Mouse (Mus musculus) hindbrain, embryonic 11.5 days (tissue): ENCODE measurements around the gene Rin2. TPM values are rescaled to one million over a fixed set of nuclear protein-coding genes. Genes with fewer than 3 reads are reported as not detected.
"Not testable (repeated sequence)": the region's sequence is repeated elsewhere in the genome, so short reads cannot be mapped to it uniquely, and the experiment has no call there.

Experiments used
- ATAC-seq: fragments of 200-750 bp; cut with Nextera tagmentation; 2 replicates; pipeline ENCODE4 v1.8.0; 2017; ENCODE audit warnings: mild to moderate bottlenecking, moderate TSS enrichment, moderate library complexity; ENCODE audit not compliant: low FRiP score
- DNase-seq: peaks from one replicate; pipeline ENCODE4 v3.0.0-alpha.2; 2015; ENCODE audit warnings: low spot score
- H3K27ac ChIP-seq: fragments of 300-500 bp; sonication (generic); 2 replicates; pipeline ENCODE4 v1.5.1; 2014; ENCODE audit warnings: mild to moderate bottlenecking, low read depth, low read length
- H3K27me3 ChIP-seq: fragments of 300-500 bp; sonication (generic); 2 replicates; pipeline ENCODE4 v1.6.1; 2014; ENCODE audit warnings: mild to moderate bottlenecking, low read length, moderate library complexity, mixed read lengths; ENCODE audit not compliant: control insufficient read depth, insufficient read depth
- H3K36me3 ChIP-seq: fragments of 300-500 bp; sonication (generic); 2 replicates; pipeline ENCODE4 v1.6.1; 2014; ENCODE audit warnings: mild to moderate bottlenecking, low read length, moderate library complexity, mixed read lengths; ENCODE audit not compliant: control insufficient read depth, insufficient read depth
- H3K4me1 ChIP-seq: fragments of 300-500 bp; sonication (generic); replicated peaks from 2 replicates; pipeline ENCODE4 v1.6.1; 2014; ENCODE audit warnings: low read length, mixed read lengths; ENCODE audit not compliant: control insufficient read depth, insufficient read depth
- H3K4me2 ChIP-seq: fragments of 300-500 bp; sonication (generic); replicated peaks from 2 replicates; pipeline ENCODE4 v1.6.1; 2014; ENCODE audit warnings: mild to moderate bottlenecking, low read depth, low read length
- H3K4me3 ChIP-seq: fragments of 300-500 bp; sonication (generic); 2 replicates; pipeline ENCODE4 v1.5.1; 2014; ENCODE audit warnings: low read depth, low read length
- H3K9ac ChIP-seq: fragments of 300-500 bp; sonication (generic); 2 replicates; pipeline ENCODE4 v1.6.1; 2014; ENCODE audit warnings: low read depth, low read length
- H3K9me3 ChIP-seq: fragments of 300-500 bp; sonication (generic); 2 replicates; pipeline ENCODE4 v1.6.1; 2016; ENCODE audit warnings: low read length; ENCODE audit not compliant: control insufficient read depth
- WGBS: fragments of 180-500 bp; shearing (Covaris S2); extraction: QIAGEN DNeasy Blood & Tissue Kit; methylation state at CpG from one replicate; pipeline ENCODE4 v1.1.7; 2014; 5-methylcytosine and 5-hydroxymethylcytosine counted together
- polyA plus RNA-seq: library from polyadenylated mRNA; unstranded; fragments of >200 nt; fragmentation: Nextera tagmentation; extraction: Ambion mirVana; gene quantifications from 2 replicates; pipeline ENCODE4 v1.2.1, GENCODE M21; 2014

Rin2 gene
- polyA plus RNA-seq, 1 experiment from 2014 or later = 19.1 TPM

- Histone ChIP-seq H3K4me1 (no peaks in the 10 kb centered on the region), H3K9me3 (no peaks in the 10 kb centered on the region), H3K27me3 (no peaks in the 10 kb centered on the region), H3K36me3 (no peaks in the 10 kb centered on the region), H3K9ac (no peak overlapping the region), H3K27ac (no peak overlapping the region), H3K4me2 (no peak overlapping the region), H3K4me3 (no peak overlapping the region)
- DNase-seq (peak; percentile 42), ATAC-seq (no peak)
- 61% methylated on average over 14 of the region's 14 CpGs for WGBS
These were observed 213.1 kb downstream of the Rin2 start for GRCm38 (mm10) chr2:145887937-145888765.

- Histone ChIP-seq H3K27ac (no peak overlapping the region), H3K9ac (no peak overlapping the region)
These were observed 213.9 kb downstream of the Rin2 start for GRCm38 (mm10) chr2:145888766-145889480.

GRCm38 (mm10) chr2:145890571-145890970, 215.6 kb downstream of the Rin2 start:
- Histone ChIP-seq H3K4me1 (no peaks in the 10 kb centered on the region), H3K27me3 (no peaks in the 10 kb centered on the region), H3K9me3 (no peaks in the 10 kb centered on the region), H3K4me3 (no peak overlapping the region), H3K9ac (no peak overlapping the region), H3K36me3 (no peaks in the 10 kb centered on the region), H3K27ac (no peak overlapping the region), H3K4me2 (no peak overlapping the region)
- WGBS = 90% methylated on average over 2 of the region's 2 CpGs
- no peak for ATAC-seq
- no peak for DNase-seq

More at GRCm38 (mm10) chr2:145888766-145889480, 213.9 kb downstream of the Rin2 start:
- H3K36me3 ChIP-seq = no peaks in the 10 kb centered on the region
- 68% methylated on average over 6 of the region's 6 CpGs for WGBS
- H3K4me3 ChIP-seq = no peak overlapping the region
- ATAC-seq (no peak), DNase-seq (no peak)
- H3K4me1 ChIP-seq = no peaks in the 10 kb centered on the region
- H3K4me2 ChIP-seq = no peak overlapping the region
- no peaks in the 10 kb centered on the region for H3K27me3 ChIP-seq
- H3K9me3 ChIP-seq = no peaks in the 10 kb centered on the region

GRCm38 (mm10) chr2:145893756-145894155, 218.7 kb downstream of the Rin2 start:
- H3K4me3 ChIP-seq = no peak overlapping the region
- ATAC-seq (no peak), DNase-seq (no peak)
- no peak overlapping the region for H3K27ac ChIP-seq
- no peak overlapping the region for H3K9ac ChIP-seq
- H3K4me2 ChIP-seq = no peak overlapping the region
- H3K36me3 ChIP-seq = no peaks in the 10 kb centered on the region
- H3K9me3 ChIP-seq = no peaks in the 10 kb centered on the region
- H3K27me3 ChIP-seq = no peaks in the 10 kb centered on the region
- no peaks in the 10 kb centered on the region for H3K4me1 ChIP-seq
- WGBS = 100% methylated on average over 6 of the region's 6 CpGs

DNA sequence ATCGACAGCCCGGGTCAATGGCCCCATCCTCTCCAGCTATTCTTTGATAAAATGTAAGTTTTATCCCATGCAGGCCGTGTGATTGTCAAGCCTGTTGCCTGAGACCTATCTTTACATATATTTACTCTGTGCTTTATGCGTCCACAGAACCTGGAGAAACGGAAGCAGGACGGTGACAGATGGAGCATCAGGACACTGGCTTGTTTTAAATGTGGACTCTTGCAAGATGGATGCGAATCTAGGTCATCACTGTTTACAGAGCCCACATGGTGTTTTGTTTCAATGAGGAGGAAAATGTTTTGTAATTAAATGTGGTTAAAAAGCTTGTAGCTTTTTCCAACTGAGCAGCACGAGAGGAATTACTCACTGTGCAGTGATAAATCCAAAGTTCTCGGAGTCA, 223.1 kb downstream of the Rin2 start:
- Histone ChIP-seq H3K9ac (no peak overlapping the region), H3K9me3 (no peaks in the 10 kb centered on the region), H3K36me3 (no peaks in the 10 kb centered on the region), H3K4me1 (no peaks in the 10 kb centered on the region), H3K27ac (no peak overlapping the region), H3K4me3 (no peak overlapping the region), H3K27me3 (no peaks in the 10 kb centered on the region), H3K4me2 (no peak overlapping the region)
- 85% methylated on average over 9 of the region's 9 CpGs for WGBS
- no peak for ATAC-seq
- no peak for DNase-seq

- 82% methylated on average over 6 of the region's 8 CpGs for WGBS
These were observed 225.3 kb downstream of the Rin2 start for GRCm38 (mm10) chr2:145900318-145900717.

DNA sequence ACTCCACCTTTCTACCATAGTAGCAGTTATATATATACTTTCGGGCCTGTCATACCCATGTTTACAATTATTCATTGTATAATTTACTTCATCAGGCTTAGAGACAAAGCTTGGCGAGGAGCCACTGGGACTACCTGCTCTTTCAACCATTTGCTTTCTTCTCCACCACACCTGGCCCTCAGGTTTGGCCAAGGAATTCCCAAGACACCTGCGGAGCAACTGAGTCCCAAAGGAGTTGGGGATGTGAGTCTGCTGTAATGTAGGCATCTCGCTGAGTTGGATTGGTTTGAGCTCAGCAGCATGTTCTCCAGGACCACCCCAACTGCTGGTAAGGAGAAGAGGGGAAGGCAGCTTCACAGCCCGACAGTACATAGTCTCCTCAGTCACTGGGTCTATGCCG, 226.8 kb downstream of the Rin2 start, which contains the start of gene Naa20:
Gene Naa20 (plus strand): TSS at position 239 of the 400 bp plus-strand sequence.
- Histone ChIP-seq H3K9ac (no peak within 1 kb of the TSS), H3K4me2 (no peak within 1 kb of the TSS), H3K4me1 (no peaks in the 10 kb centered on the region), H3K27ac (no peak within 1 kb of the TSS), H3K9me3 (no peaks in the 10 kb centered on the region), H3K27me3 (no peaks in the 10 kb centered on the region), H3K36me3 (no peaks in the 10 kb centered on the region), H3K4me3 (no peak within 1 kb of the TSS; the same call in 1 of the 2 replicates)
- WGBS = 90% methylated on average over 6 of the region's 6 CpGs
- DNase-seq (no peak), ATAC-seq (no peak)

More at GRCm38 (mm10) chr2:145900318-145900717, 225.3 kb downstream of the Rin2 start:
- ATAC-seq, H3K4me2 ChIP-seq, H3K4me1 ChIP-seq, H3K4me3 ChIP-seq, DNase-seq, H3K27ac ChIP-seq, H3K27me3 ChIP-seq, H3K9me3 ChIP-seq, H3K36me3 ChIP-seq, H3K9ac ChIP-seq: not testable (repeated sequence)

- no peaks in the 10 kb centered on the region for H3K36me3 ChIP-seq
- DNase-seq (peak; percentile 94), ATAC-seq (peak; percentile 97)
- peak overlapping the region; percentile 57 for H3K4me2 ChIP-seq
- under 1% methylated on average over 62 of the region's 68 CpGs for WGBS
- H3K27ac ChIP-seq = peak overlapping the region; percentile 43
- peak overlapping the region; percentile 74 for H3K9ac ChIP-seq
- peak overlapping the region; percentile 80 for H3K4me3 ChIP-seq
- no peaks in the 10 kb centered on the region for H3K4me1 ChIP-seq
- no peaks in the 10 kb centered on the region for H3K27me3 ChIP-seq
- H3K9me3 ChIP-seq = no peaks in the 10 kb centered on the region
These were observed 228.3 kb downstream of the Rin2 start for GRCm38 (mm10) chr2:145903061-145903901.
